Mouse (Mus musculus): ENCODE measurements around the gene Hist1h1b.
"Not testable (repeated sequence)": the region's sequence is repeated elsewhere in the genome, so short reads cannot be mapped to it uniquely, and the experiment has no call there.

Gene Hist1h1b

DNA sequence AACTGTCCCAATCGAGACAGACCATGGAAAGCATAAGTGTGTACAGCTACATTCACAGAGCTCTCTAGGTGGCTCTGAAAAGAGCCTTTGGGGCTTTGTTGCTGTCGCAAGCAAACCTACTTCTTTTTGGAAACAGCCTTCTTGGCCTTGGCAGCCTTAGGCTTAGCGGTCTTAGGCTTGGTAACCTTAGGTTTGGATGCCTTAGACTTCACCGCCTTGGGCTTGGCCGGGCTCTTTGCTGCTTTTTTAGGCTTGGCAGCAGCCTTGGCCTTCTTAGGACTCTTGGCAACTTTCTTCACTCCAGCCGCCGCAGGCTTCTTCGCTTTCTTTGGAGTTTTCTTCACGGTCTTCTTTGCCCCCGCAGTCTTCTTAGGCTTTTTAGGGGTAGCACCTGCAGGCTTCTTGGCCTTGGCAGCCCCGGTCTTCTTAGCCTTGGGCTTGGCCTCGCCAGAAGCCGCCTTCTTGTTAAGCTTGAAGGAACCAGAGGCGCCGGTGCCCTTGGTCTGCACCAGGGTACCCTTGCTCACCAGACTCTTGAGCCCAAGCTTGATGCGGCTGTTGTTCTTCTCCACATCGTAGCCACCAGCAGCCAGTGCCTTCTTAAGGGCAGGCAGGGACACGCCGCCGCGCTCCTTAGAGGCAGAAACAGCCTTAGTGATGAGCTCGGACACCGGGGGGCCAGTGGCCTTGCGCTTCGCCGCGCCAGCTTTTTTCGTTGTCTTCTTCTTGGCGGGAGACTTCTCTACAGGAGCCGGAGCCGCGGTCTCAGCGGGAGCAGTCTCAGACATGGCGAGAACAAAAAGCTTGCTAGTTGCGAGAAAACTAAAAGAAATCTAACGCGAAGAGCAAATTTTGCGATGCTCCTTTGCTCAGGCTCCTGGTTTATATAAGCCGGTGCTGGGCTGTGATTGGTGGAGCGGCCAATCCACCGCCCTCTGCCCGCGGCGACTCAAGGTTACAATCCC lies at the start of gene Hist1h1b:
Hist1h1b (minus strand) TSS at position 859 of the 965 bp plus-strand sequence.
- DNase-seq (ENCODE audit: low spot score), result peak; percentile 70

DNA sequence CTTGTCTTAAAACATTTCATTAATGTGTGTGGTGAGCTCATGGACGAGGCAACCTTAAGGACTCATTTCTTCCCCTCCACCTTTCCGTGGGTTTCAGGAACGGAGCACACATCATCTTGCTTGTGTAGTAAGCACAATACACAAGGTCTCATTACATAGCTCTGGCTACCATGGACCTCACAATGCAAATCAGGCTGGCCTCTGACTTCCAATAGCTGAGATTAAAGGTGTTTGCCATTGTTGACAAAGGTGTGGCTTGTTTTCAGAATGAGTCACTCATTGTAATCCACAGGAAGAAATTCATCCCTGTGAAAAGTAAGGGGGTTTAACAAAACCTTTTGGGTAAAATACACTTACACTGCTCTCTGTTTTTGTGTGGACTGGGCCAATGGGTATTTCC lies 48.1 kb upstream of the Hist1h1b start:
- no peak for DNase-seq (ENCODE audit: low spot score)

DNA sequence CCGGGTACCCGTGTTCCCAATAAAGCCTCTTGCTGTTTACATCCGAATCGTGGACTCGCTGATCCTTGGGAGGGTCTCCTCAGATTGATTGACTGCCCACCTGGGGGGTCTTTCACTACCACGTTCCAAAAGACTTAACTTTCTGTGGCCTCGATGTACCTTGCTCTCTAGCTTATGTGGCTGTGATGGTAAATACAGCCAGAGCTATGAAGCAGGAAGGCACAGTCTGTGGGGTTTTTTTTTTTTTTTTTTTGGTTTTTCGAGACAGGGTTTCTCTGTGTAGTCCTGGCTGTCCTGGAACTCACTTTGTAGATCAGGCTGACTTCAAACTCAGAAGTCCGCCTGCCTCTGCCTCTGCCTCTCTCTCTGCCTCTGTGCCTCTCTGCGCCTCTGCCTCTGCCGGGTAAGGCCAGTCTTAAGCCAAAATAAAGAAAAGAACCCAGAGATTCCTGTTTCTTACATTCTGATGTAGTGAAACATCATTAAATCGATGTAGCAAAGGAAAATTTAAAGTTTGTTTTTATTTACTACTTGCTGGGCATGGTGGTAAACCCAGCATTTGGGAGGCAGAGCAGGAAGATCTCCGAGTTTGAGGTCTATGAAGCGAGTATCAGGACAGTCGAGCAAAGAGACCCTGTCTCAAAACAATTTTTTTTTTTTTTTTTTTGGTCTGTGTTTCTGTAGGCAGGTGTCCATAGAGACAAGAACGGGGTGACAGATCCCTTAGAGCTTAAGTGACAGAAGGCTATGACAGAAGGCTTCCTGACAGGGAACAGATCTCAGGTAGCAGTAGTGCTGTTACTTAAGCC lies 39.9 kb upstream of the Hist1h1b start:
- not testable (repeated sequence) for DNase-seq (ENCODE audit: low spot score)

DNA sequence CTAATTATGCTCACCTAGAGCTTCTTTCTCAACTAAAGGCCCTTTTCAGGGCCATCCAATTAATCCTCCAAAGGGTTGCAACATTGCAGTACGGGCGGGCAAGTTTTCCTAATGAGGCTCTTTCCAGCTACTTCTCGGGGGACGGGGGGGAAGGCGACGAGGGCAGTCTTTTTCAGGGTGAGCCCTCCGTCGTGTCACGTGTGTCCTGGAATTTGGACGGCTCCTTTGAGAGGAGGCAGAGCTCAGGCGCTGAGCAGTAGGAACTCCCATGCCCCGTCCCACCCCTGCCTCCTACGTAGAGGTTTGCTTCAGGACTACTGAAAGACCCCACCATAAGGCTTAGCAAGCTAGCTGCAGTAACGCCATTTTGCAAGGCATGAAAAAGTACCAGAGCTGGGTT lies 31.7 kb upstream of the Hist1h1b start:
- not testable (repeated sequence) for DNase-seq (ENCODE audit: low spot score)

DNA sequence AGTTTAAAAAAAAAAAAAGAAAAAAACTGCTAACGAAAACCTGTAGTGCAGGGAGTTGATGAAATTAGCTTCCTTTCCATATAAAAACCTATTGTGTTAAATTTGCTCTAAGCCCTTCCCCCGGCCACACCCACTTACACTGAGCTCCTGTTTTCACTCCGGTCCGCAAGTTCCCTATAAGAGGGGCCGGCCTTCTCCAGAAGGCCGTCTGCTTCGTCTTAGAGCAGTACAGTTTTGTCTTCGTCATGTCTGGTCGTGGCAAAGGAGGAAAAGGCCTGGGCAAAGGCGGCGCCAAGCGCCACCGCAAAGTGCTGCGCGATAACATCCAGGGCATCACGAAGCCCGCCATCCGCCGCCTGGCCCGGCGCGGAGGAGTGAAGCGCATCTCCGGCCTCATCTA lies 31.1 kb upstream of the Hist1h1b start, which contains the start of gene Hist1h4m:
Hist1h4m (plus strand) TSS at position 208 of the 400 bp plus-strand sequence.
- not testable (repeated sequence) for DNase-seq (ENCODE audit: low spot score)

DNA sequence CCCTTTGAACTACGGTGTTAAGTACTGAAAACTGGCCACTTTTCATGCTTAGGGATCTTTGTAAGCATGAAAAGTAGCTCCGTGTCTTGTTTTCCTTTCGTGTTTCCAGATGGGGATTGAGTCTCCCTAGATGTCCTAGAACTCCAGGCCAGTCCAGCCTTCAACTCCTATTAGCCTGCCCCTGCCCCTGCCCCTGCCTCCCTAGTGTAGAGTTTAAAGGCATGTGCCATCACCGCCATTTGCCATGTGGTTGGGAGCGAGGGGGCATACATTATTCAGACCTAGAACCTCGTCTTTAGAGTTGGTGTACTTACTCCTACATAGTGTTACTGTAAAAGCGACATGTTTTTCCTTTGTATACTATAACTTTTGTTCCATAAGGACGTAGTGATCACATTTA lies 30.6 kb upstream of the Hist1h1b start:
- not testable (repeated sequence) for DNase-seq (ENCODE audit: low spot score)

DNA sequence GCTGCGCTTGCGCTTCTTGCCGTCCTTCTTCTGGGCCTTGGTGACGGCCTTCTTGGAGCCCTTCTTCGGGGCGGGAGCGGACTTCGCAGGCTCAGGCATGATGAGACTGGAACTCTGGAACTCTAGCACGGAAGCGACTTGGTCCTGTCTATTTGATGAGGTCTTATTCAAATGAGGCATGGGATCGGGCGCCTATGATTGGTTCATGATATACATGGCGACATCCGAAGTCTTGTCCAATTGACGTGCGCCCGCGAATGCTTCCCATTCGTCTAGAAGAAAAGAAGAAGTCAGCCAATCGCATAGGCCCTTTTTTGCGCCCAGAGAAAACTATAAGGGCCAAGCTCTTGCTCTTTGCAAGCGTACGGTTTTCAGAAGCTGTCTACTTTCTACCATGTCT lies 29.6 kb upstream of the Hist1h1b start, which contains the start of the genes Hist1h2bq and Hist1h2ao:
Hist1h2bq (minus strand) TSS at position 125 of the 400 bp plus-strand sequence.
Hist1h2ao (plus strand) TSS at position 393 of the 400 bp plus-strand sequence.
- not testable (repeated sequence) for DNase-seq (ENCODE audit: low spot score)

DNA sequence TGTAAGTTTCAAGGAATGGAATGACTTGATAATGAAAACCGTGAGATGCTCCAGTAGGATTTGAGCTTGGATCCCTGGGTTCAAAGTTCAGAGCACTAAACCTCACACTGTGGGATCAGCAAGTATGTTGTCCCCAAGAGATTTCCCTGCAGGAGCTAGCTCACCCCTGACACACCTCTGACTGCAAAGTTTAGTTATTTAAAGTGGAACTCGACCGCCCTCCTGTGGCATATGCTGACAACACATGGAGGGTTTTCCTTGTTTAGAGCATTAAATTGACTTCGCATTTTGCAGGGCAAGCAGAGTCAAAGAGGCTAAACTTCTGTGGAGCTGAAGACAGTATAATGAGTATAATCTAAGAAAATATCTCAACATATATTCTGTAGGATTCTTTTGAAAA lies 22.6 kb upstream of the Hist1h1b start:
- DNase-seq (ENCODE audit: low spot score), result not testable (repeated sequence)

DNA sequence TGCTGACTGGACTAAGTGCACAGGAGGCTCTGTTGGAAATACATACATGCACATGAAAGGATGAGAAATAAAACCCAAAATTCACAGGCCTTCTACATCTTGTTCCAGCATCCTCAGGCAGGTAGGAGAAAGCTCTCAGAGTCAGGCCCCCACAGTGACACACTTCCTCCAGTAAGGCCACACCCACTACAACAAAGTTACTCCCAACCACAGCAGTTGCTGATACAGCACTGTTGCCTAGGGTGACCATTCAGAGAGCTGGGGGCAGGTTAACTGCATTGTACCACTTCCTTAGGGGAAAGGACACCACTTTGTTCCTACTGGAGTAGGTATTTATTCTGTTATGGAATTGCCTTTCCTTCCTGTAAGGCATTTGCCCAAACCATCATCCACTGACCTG lies 16.7 kb upstream of the Hist1h1b start:
- not testable (repeated sequence) for DNase-seq (ENCODE audit: low spot score)

DNA sequence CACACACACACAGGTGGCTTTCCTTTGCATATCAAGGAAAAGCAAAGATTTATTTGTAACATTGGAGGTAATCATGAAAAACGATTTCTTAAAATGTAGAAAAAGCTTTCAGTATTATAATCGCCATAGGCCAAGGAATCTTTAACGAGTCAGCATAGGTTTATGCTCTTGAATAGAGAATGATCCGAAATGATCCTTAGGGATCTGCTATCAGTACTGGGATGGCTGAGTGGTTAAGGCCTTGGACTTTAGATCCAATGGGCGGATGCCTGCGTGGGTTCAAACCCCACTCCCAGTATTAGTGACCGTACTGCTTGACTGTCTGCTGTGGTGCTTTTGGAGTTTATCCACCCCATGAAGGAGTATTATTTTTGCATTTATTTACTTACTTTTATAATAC lies 15.2 kb upstream of the Hist1h1b start:
- no peak for DNase-seq (ENCODE audit: low spot score)

DNA sequence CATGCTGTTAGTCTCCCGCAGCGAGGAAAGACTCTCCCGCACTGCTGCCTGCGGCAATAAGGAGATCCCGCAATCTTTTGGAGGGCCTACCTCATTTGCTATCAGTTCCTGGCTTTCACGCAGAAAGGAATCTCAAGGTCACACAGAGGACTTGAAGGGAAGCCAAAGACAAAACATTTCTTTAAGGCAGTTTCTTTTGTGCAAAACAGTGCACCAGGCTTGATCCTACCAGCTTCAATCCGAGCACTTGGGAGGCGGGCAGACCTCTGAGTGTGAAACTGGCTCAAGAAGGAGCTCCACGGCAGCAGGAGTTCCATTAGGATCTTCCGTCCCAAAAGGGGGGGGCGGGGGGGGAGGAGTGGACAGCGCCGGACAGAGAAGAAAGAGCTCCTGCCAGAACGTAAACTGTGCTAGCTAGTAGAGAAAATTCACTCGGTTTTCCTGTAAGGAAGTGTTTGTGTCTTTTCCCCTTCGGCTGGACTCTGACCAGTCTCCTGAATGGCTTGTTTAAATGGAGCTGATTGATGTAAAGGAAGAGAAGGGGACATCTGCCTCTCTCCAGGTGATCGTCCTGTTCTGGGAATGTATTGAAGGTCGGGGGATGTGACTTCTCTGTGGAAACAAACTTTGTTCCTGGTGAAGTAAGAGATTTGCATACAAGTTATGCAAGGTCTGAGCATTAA lies 10.3 kb upstream of the Hist1h1b start:
- no peak for DNase-seq (ENCODE audit: low spot score)

DNA sequence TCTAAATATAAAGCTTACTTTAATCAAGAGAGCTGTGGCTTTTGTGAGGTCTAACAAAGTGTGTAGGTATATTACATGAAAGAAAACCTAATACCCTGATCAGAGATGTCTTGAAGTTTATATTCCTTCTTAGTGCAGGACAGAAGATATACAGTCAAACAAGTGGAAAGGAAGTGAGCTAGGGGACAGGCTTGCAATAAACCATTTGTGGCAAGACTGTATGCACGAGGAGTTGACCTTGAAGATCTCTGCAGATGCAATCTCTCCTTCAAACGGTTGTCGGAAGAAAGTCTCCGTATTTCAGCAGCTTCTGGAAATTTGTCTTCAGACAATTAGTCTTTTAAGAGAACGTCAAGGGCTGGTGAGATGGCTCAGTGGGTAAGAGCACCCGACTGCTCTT lies 9.5 kb upstream of the Hist1h1b start:
- DNase-seq (ENCODE audit: low spot score), result no peak

DNA sequence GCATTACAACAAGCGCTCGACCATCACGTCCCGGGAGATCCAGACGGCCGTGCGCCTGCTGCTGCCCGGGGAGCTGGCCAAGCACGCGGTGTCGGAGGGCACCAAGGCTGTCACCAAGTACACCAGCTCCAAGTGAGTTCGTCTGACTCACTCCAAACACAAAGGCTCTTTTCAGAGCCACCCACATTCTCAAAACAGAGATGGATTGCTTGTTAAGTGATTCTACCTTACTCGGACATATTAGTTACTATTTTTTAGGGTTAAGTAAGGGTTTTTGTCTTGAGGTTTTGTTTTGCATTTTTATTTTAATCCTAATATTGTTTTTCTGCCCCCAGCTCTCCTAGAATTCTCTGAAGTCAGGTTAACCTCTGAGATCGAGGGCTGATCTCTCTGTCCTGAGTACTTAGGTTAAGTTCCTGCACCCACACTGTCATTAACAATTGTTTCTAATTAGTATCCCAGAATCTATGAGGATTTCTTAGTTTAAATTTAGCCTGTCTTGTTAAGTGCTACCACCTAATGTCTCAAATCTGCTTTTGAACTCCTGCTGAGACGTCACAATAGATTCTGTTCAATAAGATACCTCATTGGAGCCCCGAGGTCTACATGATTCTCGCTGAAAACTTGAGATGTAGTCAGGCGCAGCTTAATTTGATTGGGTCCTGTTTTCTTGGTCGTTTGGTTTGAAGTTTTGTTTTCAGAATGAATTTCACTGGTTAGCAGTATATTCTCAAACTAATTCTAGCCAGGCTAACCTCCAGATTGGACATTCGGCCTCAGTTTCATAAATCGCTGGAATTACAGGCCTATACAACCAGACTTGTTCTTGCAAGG lies 7.6 kb upstream of the Hist1h1b start:
- DNase-seq (ENCODE audit: low spot score), result no peak

DNA sequence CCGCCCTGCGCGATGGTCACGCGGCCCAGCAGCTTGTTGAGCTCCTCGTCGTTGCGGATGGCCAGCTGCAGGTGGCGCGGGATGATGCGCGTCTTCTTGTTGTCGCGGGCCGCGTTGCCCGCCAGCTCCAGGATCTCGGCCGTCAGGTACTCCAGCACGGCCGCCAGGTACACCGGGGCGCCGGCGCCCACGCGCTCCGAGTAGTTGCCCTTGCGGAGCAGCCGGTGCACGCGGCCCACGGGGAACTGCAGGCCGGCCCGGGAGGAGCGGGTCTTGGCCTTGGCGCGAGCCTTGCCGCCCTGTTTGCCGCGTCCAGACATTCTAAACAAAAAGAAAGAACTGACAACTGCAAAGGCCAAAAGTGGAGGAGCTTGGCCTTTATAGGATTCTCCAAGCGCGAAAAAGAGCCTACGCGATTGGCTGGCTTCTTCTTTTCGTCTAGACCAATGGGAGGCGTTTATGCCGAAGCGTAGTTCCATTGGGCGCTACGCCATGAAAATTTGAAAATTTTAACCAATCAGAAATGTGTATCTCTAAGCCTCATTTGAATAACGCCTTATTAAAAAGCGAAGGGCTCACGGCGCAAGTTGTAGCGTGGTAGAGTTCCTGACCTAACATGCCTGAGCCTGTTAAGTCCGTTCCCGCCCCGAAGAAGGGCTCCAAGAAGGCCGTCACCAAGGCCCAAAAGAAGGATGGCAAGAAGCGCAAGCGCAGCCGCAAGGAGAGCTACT lies 6.6 kb upstream of the Hist1h1b start, which contains the start of the genes Hist1h2an and Hist1h2bp:
Hist1h2an (minus strand) TSS at position 320 of the 731 bp plus-strand sequence.
Hist1h2bp (plus strand) TSS at position 563 of the 731 bp plus-strand sequence.
- peak; percentile 98 for DNase-seq (ENCODE audit: low spot score)

DNA sequence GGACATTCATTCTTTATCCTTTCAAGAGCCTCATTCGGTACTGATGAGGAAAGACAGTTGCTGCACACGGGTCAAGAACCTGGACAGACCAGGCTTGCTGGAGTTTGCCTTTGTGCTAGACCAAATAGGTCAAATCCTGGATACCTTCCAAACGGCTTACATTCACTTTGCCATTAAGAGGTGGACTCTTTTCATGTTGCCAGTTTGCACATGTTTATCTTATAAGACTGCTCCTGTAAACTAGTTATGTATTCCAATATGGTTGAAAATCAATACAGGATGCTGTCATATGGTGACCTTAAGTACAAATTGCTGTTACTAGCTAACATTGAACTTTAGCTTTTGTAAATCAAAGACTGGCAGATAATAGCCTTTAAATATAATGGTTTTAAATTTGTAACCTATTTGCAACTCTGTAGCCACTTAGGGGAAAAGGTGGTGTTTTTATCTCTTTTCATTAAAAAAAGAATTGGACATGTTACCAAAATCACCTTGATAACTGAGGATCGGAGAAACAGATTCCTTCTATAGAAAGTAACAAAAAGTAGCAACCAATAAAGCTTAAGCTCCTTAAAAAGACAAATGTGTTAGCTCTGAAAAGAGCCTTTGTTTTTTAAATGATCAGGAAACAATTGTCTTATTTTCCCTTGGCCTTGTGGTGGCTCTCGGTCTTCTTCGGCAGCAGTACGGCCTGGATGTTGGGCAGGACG lies 5.9 kb upstream of the Hist1h1b start:
- DNase-seq (ENCODE audit: low spot score), result no peak

DNA sequence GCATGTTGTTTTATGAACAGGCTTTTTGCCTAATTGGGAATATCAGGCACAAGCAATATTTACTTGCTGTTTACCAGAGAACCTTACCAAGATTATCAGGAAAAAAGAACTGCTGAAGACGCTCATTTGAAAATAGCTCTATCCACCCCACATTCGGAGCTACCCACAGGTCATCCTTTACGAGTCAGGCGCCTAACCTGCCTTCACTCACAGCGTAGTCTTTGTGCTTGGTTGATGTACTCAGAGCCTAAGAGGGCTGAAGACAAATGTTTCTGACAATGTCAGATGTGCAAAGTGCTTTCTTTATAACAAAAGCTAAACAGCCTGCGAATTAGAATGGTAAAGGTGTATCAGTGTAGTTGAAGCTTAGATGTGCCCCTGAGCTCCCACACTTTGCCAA lies 3.9 kb upstream of the Hist1h1b start:
- no peak for DNase-seq (ENCODE audit: low spot score)

DNA sequence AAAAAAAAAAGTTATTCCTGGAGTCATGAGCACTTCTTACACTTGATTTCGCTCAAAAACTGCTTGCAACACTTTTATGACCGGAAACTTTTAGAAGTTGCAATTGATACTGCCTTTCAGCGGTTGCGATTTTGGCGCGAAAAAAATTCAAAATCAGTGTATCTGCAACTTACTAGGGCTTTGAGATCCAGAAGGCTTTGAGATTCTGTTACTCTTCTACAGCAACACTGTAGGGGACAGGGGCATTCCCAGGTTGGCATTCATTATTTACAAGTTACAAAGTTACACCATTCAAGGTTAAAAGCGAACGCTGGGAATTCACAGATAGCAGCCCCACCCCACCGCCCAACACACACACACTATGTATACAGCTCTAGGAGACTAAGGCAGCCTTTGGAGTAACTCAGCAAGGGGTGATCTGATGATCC lies 3.3 kb upstream of the Hist1h1b start:
- peak; percentile 54 for DNase-seq (ENCODE audit: low spot score)

DNA sequence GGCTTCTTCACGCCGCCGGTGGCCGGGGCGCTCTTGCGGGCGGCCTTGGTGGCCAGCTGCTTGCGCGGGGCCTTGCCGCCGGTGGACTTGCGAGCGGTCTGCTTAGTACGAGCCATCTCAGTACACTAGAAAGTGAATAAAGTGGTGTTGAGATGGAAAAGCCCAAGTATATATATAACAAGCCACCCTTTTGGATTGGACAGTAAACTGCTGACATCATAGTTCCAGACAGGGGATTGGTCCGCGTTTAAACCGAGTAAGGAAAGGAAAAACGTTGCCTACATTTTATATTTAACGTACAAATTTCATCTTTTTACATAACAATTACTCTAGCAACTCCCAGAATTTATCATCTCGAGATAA lies 2.8 kb upstream of the Hist1h1b start, which contains the start of gene Hist1h3i:
Hist1h3i (minus strand) TSS at position 116 of the 363 bp plus-strand sequence.
- peak; percentile 86 for DNase-seq (ENCODE audit: low spot score)

All from adipocyte (in vitro differentiated cells).